Mouse (Mus musculus) WW6 (cell line): ENCODE results near the gene Ccdc47.
A peak's percentile ranks its signal among the peaks of the same experiment; 100 is the strongest.
"Not testable (repeated sequence)": the region's sequence is repeated elsewhere in the genome, so short reads cannot be mapped to it uniquely, and the experiment has no call there.

ENCODE experiments used
- DNase-seq: peaks from one replicate; pipeline ENCODE4 v3.0.0-alpha.2; 2013; ENCODE audit warnings: low read depth, low spot score

Ccdc47 gene

DNA sequence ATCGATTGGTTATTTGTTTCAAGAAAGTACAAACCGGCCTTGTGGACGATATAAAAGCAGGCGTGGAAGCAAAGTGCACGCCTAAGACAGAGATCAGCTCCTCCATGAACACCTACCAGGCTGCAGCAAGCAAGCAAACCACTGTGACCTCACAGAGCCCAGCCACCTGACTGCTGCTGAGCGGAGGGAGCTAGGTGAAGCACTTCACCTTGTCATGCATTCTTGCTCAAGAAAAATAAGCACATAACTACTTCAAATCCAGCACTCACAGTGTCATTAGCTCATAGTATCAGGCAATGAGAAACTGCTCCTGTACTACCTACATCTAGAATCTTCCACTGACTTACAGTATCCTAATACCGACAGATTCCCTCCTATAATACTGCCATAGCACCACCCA lies 16.1 kb downstream of the Ccdc47 start:
- DNase-seq = not testable (repeated sequence)

DNA sequence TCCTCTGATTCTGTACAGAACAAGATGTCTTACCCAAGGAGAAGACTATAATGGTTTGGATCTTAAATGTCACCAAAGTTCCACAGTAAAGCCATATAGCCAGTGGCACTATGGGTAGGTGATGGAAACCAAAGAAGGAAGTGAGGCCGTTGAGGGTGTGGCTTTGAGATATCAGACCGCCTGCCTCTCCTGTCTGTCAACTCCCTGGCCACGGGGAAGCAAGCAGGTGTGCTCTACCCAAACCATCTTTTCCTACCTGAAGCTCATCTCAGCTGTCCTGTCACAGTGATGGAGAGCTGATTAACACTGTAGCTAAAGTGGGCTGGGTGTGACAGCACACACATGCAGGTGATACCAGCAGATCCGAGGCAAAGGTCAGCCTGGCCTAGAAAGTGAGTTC lies 17.9 kb downstream of the Ccdc47 start:
- DNase-seq = no peak

DNA sequence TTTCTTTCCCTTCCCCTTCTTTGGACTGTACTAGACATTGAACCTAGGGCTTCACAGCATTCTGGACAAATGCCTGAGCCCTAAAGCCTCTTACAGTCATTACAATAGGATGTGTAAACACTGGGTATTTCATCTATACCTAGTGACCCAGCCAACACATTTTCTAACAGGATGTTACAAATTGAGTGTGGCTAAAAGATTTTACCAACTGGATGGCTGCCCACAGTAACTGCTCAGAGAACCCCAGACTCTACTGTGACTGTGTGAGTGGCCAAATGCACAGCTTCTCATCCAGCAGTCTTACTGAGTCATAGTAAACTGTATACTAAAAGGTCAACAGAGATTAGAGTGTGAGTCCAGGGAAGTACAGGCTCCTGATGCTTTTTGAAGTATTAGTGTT lies 20.8 kb downstream of the Ccdc47 start:
- DNase-seq = no peak

DNA sequence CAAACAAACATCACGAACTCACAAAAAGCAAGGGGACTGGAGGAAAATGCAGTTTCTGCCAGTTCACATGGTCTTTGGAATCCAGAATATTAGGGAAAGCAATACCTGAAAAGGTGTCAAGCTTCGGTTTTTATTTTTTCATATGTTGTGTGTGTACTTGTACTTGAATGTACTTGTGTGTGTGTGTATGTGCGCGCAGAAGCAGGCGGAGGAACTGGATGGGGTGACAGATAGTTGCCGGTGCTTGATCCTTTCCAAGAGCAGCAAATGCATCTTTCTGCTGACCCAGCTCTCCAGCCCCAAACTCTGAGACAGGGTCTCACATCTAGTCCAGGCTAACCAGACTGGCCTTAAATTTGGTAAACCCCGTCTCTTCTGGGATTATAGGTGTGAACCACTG lies 21.3 kb downstream of the Ccdc47 start:
- DNase-seq = no peak

DNA sequence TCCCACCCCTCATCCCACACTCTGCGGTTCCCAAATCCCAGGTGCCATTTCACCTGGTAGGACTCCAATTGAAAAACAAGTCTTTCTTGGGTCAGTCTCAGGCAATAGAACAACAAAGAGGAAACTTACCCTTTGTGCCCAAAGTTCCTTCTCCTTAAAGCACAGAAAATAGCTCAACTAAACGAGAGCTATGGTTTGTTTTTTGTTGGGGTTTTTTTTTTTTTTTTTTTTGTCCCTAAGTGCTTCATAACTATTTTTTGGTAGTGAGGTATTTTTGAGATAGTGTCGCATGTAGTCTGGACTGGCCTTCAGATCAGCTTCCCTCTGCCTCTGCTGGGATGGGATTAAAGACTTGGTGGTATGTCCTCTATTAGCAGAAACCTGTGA lies 22.0 kb downstream of the Ccdc47 start:
- no peak for DNase-seq

DNA sequence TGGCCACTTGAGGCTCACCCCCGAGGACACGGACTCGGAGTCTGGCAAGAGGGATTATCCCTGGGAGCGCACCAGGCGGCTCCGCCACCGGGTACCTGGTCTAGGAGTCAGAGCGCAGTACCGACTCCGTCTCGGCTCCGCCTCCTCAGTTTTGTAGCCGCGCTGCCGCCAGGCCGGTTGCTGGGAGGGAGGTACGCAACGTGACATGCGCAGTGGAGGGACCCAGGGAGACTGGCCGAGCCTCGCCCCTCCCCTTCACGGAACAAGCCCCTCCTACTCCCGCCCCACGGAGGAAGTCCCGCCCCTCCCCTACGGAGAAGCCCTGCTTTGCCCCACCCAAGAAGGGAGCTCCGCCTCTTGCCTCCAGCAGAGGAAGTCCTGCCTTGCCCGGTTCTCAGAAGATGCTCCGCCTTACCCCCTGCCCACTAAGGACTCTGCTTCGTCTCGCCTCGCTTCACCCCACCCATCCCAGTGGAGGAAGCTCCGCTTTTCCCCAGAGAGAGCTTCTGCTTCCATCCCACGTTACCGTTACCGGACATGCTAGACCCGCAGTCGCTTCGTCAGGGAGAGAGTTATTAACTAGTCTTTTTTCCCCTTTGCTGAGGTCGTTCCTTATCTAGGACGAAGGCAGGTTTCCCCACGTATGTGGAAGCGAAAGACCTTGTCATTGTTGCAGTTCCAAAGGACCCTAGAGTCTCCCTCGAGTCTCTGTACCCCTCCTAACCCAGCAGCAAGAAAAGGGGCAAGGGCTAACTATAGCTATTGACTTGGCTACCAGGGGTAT lies 22.6 kb downstream of the Ccdc47 start:
- DNase-seq = peak; percentile 99

DNA sequence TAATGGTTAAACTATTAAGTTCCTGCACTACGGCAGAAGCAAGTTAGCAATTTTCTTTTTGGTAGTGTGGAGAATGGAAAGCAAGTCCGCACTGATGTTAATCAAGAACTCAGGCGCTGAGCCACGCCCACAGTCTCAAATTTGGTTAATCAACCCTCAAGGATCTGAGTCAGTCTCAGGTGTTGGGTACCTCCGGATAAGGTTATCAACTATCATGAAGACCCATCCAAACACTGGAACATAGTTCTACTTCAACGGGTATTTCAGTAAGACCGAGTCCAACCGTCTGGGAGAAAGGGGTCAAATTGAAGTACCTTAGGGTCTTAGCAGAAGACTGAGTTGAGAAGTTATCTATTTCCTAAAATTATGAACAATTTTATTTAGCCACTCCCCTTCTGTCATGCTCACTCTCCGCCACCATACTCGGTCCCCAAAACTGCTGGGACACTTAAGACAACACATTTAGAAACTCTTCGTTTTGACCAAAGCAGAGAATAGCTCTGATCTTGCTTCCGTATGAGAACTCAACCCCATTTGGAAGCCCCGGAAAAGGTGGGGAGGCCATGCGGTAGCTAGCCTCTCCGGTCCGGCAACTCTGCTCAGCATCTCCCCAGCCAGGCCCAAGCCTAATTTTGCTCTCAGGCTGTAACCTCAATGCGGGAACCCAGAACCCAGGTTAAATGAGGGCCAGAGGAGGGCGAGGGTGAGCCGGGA lies 23.3 kb downstream of the Ccdc47 start:
- no peak for DNase-seq

DNA sequence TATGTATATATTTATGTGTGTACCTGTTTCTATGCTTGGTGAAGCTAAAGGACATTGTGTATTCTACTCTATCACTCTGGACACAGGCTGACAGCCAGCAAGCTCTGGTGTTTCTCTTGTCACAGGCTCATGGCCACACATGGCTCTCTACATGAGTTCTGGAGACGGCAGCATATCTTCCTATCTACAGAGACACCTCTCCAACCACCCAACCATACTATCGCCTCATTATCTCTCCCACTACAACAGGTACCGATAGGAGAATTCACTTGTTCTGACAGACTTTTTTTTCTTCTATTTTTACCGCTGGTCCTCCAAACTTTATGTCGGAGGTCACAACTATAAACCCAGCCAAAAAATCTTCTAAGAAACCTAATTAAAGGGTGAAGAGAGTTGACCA lies 23.9 kb downstream of the Ccdc47 start:
- DNase-seq = no peak

DNA sequence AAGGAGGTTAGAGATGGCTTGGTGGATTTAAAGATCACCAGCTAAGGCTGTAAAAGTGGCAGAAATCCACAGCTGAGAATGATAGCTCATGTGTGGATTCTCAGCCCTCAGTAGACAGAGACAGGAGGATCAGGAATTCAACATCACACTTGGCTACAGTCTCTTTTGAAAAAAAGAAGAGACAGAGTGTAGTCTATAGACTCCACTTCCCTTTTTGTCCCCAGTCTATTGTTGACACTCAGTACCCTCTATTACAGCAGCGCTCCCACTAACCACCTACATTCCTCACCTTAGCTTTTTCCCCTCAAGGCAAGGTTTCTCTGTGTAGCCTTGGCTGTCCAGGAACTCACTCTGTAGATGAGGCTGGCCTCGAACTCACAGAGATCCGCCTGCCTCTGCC lies 24.4 kb downstream of the Ccdc47 start:
- DNase-seq = no peak

DNA sequence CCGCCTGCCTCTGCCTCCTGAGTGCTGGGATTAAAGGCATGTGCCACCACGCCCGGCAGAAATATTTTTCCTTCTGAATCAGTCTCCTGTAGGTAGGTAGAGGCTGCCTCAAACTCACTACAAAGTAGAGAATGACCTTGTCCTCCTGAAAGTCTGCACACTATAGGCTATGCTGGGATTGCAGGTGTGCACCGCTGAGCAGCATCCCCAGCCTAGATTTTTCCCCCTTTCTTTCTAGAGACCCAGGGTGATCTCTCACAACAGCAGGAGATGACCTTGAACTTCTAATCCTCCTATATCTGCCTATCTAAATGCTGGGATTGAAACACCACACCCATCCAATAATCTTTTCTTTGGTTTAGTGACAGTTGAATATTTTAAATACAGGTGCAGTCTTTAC lies 28.8 kb downstream of the Ccdc47 start:
- DNase-seq = peak; percentile 26

DNA sequence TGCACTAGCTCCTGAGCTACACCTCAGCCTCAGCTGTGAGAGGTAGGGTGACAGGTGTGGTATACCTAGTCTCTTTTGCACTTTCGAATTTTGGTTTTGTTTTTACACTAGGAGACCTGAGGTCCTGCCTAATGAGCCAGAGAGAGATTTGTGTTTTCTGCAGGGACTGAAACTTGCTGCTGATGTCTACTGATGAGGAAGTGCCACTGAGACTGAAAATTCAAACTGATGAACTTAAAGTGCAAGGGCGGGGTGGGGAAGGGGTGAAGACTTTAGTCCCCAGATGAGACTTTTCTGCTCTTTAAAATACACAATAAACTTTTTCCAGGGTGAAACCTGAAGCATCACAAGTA lies 35.7 kb downstream of the Ccdc47 start:
- no peak for DNase-seq

DNA sequence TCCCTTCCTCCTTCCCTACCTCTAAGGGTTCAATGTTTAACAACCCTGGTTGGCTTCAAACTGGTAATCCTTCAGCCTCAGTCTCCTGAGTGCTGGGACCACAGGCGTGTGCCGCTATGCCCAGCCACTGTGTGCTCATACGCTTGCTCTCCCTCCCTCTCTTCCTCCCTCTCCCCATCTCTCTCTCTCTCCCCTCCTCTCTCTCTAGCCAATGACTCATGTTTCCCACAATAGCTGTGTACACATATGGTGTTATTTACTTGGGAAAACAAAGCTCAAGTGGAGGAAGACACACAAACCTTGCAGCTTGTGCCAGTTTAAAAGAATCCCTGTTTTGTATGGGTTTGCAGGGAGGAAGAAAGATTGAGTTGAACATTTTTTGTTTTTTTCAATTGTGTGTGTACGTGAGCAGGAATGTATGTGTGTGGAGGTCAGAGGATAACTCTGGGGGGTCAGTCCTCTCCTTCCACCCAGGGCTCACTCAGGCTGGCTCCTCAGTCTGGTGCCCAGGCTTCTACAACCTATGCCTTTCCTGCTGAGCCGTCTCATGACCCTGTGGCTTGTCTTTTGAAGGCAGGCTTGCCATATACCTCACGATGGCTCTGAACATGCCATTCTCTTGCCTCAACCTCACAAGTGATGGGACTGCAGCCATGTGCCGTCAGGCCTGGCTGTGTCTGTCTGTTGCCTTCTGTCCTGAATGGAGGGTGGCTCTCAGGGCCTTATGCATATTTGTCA lies 36.3 kb downstream of the Ccdc47 start:
- no peak for DNase-seq

DNA sequence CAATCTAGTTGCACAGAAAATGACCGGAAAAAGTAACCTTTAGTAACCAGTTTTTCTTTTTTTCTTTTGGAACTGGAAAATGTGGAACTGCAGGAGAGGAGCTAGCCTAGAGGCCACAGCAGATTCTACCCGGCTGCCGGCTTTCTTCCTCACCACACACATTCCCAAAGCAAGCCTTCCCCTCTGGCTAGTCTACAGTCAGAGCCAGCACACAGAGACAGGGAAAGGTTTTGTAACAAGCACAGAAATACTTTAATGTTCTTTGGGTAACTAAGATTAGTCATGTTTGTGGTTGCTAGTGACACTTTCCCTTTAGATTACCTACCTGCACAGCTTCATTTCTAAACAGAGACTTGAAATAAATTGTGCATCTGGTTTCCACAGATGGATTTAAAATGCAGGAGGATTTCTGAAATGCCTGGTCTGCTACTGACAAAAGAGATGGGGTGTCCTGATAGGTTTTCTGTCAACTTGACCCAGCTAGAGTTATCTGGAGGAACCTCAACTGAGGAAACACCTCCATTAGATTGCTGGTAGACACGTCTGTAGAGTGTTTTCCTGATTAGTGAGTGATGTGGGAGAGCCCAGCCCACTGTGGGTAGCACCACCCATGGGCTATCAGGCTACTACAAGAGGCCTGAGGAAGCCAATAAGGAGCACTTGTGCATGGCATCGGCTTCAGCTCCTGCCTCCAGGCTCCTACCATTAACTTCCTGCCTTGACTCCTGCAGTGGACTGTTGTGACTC lies 37.9 kb downstream of the Ccdc47 start:
- no peak for DNase-seq

DNA sequence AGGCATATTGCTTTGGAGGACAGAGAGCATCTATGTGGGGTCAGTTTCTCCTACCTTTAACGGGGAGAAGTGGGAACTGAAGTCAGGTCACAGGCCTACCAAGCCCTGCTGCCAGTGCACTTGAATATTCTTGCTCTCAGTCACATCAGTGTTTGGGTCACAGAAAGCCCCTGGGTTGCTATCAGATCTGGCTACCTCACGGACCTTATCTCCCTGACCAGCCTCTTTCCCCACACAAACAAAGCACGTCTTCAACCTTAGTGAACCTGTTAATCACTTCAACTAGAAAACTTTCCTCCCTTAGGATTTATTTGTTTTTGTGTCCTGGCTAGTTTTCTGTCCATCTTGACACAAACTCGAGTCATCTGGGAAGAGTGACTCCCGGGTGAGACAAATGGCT lies 39.8 kb downstream of the Ccdc47 start:
- no peak for DNase-seq

DNA sequence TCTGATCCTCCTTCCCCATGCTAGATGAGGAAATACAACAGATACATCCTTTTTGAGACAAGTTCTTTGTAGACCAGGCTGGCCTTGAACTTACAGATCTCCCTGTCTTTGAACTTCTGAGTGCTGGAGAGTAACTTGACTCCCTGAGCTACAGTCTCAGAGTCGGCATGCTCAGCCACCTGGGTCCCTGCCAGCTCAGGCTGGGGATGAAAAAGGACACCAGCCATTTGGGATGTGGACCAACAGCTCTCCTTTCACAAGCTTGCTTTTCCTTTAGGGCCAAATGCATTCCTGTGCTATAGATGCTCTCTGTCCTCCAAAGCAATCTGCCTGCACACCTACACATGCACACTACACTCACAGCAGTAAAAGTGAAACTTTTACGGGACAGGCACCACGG lies 41.1 kb downstream of the Ccdc47 start:
- no peak for DNase-seq

DNA sequence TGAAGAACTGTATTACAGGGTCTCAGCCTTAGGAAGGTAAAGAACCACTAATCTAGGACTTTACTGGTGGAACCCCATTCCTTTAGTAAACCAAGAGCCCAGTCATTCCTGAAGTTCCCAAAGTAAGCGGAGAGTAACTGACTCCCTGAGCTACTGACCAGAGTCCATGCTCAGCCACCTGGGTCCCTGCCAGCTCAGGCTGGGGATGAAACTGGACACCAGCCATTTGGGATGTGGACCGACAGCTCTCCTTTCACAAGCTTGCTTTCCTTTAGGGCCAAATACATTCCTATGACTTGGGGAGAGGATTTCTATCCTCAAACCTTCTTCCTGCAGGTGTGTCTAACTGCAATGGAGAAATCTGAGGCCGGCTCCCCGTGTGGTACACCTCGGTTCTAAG lies 41.8 kb downstream of the Ccdc47 start:
- DNase-seq = no peak

DNA sequence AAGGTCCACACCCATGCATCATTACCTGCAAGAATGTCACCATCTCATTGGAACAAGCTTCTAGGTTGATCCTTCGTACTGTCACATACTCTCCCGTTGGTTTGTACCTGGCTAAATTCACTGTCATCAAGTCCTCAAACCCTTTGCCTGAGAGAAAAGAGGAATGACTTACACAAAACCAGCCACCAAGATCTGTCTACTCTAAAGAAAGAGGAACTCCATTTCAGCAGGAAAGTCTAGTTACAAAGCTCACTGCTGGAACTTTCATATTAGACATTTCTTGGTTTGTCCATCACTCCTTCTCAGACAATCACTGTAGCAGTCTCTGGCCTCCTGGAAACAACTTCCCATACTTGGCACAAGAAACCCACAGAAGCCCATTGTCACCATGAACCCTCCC lies 42.9 kb downstream of the Ccdc47 start:
- DNase-seq = no peak

DNA sequence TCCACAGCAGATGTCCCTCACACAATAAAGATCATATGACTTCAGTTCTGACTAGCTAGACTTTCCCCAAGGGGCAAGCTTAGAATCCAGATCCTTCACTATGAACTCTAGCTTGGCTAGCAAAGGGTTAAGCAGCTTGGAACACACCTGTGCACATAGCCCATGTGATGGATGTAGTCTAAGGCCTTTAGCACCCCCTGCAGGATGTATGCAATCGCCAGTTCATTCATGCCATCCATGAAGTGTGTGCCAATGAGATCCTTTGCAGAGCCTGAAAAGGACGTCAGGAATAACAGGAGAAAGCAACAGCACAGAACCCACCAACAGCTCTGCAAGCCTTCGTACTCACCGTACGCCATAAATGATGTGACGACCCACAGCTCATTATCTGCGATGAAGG lies 45.3 kb downstream of the Ccdc47 start:
- DNase-seq = no peak

DNA sequence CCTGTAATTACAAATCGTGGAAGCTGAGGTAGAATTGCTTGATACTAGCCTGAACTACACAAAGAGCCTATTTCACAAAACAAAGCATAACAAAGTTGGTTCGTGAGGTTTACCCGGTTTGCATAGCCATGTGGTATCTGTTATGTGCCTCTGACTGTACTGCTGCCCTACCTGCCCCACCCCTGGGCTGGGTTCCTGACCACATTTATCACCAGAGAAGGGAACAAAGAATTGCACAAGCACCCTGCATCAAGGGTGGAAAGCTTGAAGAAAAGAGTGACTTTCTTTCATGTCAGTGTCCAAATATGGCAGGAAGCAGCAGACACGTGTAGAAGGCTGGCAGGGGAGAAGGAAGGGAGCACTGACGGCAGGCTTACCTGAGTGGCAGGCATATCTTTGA lies 48.7 kb downstream of the Ccdc47 start:
- no peak for DNase-seq

DNA sequence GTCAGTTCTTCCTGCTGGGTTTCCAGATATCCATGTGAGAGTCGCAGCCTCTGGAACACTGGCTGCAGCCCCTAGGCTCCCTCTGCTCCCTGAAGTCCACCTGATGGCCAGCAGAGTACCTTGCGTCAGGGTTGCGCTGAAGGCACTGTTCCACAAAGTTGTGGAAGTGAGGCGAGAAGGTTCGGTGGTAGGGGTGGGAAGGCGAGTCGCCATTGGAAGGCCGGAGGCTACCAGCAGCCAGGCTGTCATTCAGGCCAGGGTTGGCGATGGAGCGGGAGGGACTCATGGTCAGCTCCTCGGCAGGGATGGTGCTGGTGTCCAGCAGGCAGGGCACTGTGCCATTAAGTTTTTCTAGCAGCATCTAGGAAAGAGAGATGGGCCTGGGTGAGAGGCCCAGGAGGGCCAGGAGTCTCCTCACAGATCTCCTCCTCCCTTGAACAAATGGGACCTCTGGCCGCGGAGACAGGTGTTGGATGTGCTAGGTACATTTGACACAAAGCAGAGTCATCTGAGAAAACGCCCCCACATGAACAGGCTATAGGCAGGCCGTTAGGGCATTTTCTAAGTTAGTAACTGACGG lies 51.5 kb downstream of the Ccdc47 start:
- no peak for DNase-seq

DNA sequence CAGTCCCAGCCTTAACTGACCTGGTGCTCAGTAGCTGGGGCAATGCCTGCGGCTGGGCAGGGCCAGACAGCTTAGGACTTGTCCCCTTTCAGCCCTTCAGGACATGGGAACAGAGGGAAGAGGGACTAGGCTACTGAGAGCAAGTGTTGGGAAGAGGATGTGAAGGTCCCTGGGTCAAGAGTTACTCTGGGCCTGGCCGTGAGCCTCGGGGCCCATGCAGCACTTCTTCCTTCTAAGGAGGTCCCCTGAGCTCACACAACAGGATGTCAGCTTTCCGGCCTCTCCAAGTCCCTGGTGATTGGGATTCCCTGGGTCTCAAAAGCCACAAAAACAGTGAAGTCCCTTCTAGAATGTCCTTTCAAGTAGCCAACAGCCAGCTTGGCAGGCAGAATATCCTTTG lies 52.6 kb downstream of the Ccdc47 start:
- no peak for DNase-seq

DNA sequence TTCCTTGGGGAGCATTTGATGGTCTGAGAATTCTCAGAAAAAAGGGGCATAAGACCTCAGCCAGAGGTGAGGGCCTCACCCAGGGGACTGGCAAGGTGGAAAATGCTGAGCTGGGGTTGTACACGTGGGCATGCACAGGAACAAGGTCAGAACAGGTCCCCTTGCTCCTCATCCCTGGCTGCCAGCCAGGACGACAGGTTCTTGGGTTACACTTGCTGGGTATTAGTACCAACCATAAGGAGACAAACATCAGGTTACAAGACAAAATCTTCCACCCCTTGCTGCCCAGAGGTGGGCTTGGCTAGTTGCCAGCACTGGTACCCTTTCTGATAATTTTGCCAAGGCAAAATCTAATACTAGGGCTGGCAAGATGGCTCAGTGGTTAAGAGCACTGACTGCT lies 53.9 kb downstream of the Ccdc47 start:
- DNase-seq = no peak
